Mouse (Mus musculus) lung, adult 2 months (tissue): ENCODE data around the gene 1110032A03Rik. TPM values are rescaled to one million over a fixed set of nuclear protein-coding genes. Genes with fewer than 3 reads are reported as not detected.
A peak's percentile ranks its signal among the peaks of the same experiment; 100 is the strongest.

ENCODE experiments used
- DNase-seq: peaks from one replicate; pipeline ENCODE4 v3.0.0; 2022
- H3K4me1 ChIP-seq: fragments of 200-500 bp; 2 replicates; pipeline ENCODE4 v1.6.1; 2011; ENCODE audit warnings: low read length; ENCODE audit not compliant: control insufficient read depth, insufficient read depth
- H3K4me3 ChIP-seq: fragments of 200-500 bp; replicated peaks from 2 replicates; pipeline ENCODE3; 2011; ENCODE audit warnings: low read depth, mild to moderate bottlenecking, control low read depth, low read length; ENCODE audit errors: extremely low read depth
- CTCF ChIP-seq: fragments of 200-500 bp; IDR thresholded peaks from 2 replicates; pipeline ENCODE4 v1.5.1; 2011; ENCODE audit warnings: mild to moderate bottlenecking, low read length, control low read depth; ENCODE audit not compliant: insufficient read depth
- POLR2A ChIP-seq: fragments of 200-500 bp; IDR thresholded peaks from 2 replicates; pipeline ENCODE4 v1.6.1; 2011; ENCODE audit warnings: low read depth, mild to moderate bottlenecking, control low read depth, low read length, borderline replicate concordance; ENCODE audit errors: extremely low read depth
- WGBS: fragments of 180-500 bp; shearing (Covaris S2); methylation state at CpG from one replicate; pipeline ENCODE4 v1.1.7; 2018; 5-methylcytosine and 5-hydroxymethylcytosine counted together
- polyA plus RNA-seq: library from polyadenylated mRNA; depleted of rRNA; stranded (reverse); fragments of >200 nt; gene quantifications from 2 replicates; pipeline ENCODE4 v1.2.3, GENCODE M21; 2012

The 1110032A03Rik gene
- polyA plus RNA-seq, 1 experiment: 59.7 TPM

DNA sequence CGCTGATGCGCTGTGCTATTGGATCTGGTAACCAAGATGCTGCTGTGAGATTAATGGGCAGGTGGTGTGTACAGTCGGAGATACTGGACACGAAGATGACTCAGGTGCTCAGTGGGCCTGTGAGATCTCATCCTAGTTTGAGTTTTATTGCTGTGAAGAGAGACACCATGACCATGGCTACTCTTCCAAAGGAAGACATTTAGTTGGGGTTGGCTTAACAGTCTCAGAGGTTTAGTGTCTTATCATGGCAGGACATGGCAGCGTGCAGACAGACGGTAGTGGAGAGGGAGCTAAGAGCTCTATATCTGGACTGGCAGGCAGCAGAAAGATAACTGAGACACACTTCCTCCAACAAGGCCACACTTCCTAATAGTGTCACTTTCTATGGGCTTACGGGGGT is 35.9 kb upstream of the 1110032A03Rik start:
- no peak for TF ChIP-seq POLR2A
- no peak for TF ChIP-seq CTCF
- 93% methylated on average over 7 of the region's 7 CpGs for WGBS
- no peaks in the 10 kb centered on the region for H3K4me1 ChIP-seq
- H3K4me3 ChIP-seq: no peak overlapping the region
- DNase-seq: no peak

DNA sequence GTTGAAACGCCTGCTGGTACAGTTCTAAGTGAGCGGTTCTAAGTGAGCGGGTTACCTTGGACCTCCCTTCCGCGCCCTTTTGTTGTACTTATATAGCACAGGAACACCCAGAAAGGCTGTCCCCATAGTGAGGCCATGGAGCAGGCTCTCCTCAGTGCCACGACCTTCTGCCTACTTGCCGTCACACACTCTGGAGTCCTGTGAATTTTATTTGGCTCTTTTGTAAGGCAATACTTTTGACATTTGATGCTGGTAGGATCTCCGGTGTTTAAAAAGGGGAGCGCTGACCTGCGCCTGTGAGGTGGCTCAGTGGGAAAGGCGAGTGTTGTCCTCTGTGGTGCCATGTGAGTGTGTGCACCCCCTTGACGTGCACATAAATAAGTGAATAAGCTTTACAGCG is 33.8 kb upstream of the 1110032A03Rik start:
- DNase-seq: no peak
- 89% methylated on average over 13 of the region's 13 CpGs for WGBS
- Histone ChIP-seq H3K4me3 (no peak overlapping the region), H3K4me1 (no peaks in the 10 kb centered on the region)
- TF ChIP-seq POLR2A: no peak
- no peak for TF ChIP-seq CTCF

DNA sequence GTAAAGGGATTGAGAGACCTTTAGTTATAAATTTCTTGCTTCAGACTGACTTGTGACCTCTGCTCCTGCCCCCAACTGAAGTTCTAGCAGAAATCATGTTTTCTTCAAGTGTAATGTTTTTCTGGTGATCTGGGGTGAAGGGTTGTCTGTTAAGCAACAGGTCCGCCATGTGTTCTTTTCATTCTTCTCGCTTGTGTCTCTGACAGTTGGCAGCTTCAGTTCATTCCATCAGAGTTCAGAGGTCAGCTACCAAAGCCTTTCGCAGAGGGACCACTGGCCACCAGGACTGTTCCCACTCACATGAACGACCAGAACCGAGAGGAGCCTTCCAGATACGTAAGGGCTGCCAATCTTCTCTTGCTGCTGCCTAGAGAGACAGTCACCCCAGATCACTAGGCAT is 33.2 kb upstream of the 1110032A03Rik start:
- H3K4me3 ChIP-seq: no peak overlapping the region
- 72% methylated on average over 6 of the region's 6 CpGs for WGBS
- TF ChIP-seq CTCF (no peak), POLR2A (no peak)
- no peak for DNase-seq
- H3K4me1 ChIP-seq: no peaks in the 10 kb centered on the region

DNA sequence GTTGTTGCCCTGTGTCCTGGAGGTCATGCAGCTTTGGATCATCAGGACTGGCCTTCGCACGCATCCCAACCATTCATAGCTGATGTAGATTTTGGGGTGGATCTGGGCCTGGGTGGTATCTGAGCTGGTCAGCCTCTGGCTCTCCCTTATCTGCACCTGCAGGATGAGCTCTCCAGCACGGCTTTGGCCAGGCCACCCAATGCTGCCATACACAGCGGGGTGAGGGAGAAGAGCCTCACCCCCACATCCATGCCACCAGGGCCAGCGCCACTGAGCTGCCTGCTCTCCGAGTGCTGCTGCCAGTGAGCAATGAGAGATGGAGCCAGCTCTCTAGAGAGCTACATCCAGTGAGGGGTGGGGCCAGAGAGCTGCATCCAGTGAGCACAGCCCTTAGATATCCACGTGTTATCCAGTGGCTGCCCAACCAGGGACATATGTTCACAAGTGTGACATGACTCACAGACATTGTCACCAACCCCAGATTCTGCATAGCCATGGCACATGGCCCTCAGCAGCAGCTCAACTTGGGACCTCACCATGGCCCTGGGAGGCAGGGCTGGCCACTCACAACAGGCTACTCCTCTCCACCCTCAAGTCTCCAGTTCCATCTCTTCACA is 27.8 kb upstream of the 1110032A03Rik start:
- Histone ChIP-seq H3K4me1 (no peaks in the 10 kb centered on the region), H3K4me3 (no peak overlapping the region)
- TF ChIP-seq CTCF (no peak), POLR2A (no peak)
- WGBS: 85% methylated on average over 7 of the region's 7 CpGs
- no peak for DNase-seq

DNA sequence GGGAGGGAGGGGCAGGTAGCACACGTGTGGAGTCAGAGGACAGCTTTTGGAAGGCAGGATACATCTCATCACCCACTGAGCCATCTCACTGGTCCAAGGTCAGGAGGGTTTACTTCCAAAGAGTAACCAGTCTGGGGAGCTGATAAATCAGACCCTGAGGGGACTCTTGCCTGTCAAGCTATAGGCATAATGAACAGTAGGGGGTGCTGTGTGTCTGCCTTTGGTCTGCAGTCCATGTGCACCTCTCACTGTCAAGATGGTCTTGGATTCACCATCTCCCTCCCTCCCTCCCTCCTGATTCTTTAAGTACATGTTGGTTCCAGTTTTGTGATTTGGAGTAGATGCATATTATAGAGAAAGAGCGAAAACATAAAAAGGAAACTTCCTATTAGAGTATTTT is 25.7 kb upstream of the 1110032A03Rik start:
- Histone ChIP-seq H3K4me1 (no peaks in the 10 kb centered on the region), H3K4me3 (no peak overlapping the region)
- TF ChIP-seq POLR2A (no peak), CTCF (peak; percentile 75)
- WGBS: 57% methylated on average over 2 of the region's 2 CpGs
- no peak for DNase-seq

DNA sequence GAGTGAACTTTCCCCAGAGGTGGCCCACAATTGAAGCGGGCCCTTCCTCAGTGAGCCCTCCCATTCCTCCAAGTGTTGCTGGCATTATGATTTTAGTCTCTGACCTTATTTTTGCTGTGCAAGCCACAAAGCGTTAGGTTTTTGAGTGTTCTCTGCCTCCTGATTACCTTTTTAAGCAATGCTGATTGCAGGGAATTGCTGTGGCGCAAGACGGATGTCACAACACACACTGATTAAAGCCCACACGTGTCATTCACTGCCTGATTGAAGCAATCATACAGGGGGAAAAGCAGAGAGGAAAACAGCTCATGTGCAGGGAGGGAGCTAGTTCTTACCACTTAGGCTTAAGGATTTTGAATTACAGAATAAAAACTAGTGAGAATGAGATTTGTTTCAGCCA is 23.0 kb upstream of the 1110032A03Rik start:
- peak; percentile 33 for DNase-seq
- 67% methylated on average over 5 of the region's 5 CpGs for WGBS
- Histone ChIP-seq H3K4me1 (no peaks in the 10 kb centered on the region), H3K4me3 (no peak overlapping the region)
- no peak for TF ChIP-seq POLR2A
- no peak for TF ChIP-seq CTCF

DNA sequence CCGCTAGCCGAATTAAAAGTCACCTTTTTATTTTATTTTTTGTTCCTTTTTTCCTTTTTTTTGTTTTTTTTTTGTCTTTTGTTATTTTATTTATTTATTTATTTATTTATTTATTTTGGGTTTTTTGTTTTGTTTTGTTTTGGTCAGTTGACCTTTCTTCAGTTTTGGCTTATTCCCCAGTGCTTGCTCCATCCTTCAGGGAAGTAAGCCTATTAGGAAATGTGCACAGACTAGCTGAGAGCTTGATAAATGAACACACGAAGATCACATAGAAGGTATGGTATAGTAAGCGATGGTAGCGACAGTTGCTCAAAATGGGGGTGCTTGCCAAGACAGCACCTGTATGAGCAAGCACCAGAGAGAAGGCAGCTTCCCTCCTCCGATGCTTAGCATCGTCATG is 22.3 kb upstream of the 1110032A03Rik start:
- WGBS: 91% methylated on average over 7 of the region's 7 CpGs
- TF ChIP-seq POLR2A (no peak), CTCF (no peak)
- DNase-seq: no peak
- no peak overlapping the region for H3K4me3 ChIP-seq
- H3K4me1 ChIP-seq: no peaks in the 10 kb centered on the region

DNA sequence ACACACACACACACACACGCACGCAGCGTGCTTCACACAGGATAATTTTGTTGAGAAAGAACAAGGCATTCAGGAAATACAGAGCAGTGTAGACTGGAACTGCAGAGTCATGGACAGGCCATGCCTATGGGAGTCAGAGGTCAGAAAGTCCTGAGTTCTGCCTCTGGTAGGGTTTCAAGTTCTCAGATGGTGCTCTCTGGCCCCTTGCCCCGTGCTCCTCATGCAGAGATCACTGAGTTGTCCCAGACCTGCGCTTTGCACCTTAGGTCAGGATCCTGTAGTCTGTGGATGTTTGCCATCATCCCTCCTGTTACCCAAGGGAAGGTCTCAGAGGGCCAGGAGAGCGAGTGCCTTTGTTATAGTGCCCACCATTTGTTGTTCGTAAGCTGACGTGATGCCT is 21.5 kb upstream of the 1110032A03Rik start:
- TF ChIP-seq POLR2A: no peak
- TF ChIP-seq CTCF: no peak
- whole genome bisulfite sequencing: 91% methylated on average over 8 of the region's 8 CpGs
- no peak for DNase-seq
- Histone ChIP-seq H3K4me1 (no peaks in the 10 kb centered on the region), H3K4me3 (no peak overlapping the region)

DNA sequence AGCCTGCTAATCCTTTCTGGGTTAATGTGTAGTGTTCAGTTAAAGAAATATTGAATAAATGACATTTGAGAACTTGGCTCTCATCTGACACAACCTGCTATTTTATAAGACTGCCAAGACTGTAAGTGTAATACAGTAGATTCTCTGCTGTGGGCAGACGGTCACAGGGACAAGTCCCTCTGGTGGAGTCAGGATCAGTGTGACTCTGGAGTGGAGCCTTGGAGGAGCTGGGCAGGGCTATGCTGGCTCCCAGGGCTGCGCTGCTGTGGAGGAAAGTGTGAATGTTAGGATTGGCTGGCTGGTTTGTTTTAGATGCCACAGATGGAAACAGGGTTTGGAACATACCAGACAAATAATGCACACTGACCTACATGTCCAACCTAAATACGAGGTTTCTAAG is 19.9 kb upstream of the 1110032A03Rik start:
- TF ChIP-seq CTCF: no peak
- TF ChIP-seq POLR2A: no peak
- Histone ChIP-seq H3K4me3 (no peak overlapping the region), H3K4me1 (no peaks in the 10 kb centered on the region)
- WGBS: 89% methylated on average over 3 of the region's 3 CpGs
- no peak for DNase-seq

DNA sequence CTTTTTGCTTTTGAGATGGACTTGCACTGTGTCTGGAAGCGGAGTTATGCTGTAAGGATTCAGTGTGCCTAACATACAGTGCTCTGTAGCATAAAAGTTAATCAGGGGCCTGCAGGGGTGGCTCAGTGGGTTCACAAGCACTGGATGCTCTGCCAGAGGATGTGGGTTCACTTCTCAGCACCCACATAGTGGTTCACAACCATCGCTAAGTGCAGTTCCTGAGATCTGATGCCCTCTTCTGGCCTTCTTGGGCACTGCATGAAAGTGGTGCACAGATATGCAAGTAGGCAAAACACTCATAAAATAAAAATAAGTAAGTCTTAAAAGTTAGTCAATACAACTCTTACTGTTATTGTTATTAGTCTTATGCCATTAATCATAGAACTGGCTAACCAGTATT is 6.8 kb upstream of the 1110032A03Rik start:
- no peak for DNase-seq
- 77% methylated on average over 2 of the region's 2 CpGs for WGBS
- Histone ChIP-seq H3K4me1 (no peaks in the 10 kb centered on the region), H3K4me3 (no peak overlapping the region)
- TF ChIP-seq POLR2A (no peak), CTCF (peak; percentile 33; the same call in 1 of the 2 replicates)

DNA sequence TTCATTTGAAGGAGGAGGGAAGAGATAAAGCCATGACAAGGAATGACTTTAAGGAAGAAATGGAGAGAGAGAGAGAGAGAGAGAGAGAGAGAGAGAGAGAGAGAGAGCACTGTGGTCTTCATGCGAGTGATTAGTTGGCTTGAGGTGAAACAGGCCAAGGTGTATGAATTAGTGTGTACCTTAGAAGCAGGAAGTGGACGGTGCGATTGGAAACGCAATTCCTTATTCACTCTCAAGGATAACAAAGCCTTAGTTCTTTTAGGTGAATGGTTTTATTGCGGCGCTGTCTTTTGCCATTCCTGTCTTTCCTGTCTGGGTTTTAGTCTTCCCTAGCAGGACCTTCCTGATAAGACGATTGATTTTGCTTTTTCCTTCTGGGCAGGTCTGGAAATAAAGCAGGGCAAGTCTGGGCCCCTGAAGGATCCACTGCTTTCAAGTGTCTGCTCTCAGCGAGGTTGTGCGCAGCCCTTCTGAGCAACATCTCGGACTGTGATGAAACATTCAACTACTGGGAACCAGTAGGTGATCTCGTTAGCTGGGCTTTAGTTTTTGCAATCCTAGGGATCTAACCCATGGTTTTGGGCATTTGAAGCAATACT is 941 bp upstream of the 1110032A03Rik start:
- TF ChIP-seq POLR2A: no peak
- no peak for TF ChIP-seq CTCF
- Histone ChIP-seq H3K4me1 (peaks cover 13% of the 10 kb centered on the region), H3K4me3 (peak overlapping the region; percentile 89)
- 49% methylated on average over 11 of the region's 11 CpGs for WGBS
- DNase-seq: no peak
